Mouse (Mus musculus): Measurements from ENCODE around the gene Pold4.

DNA sequence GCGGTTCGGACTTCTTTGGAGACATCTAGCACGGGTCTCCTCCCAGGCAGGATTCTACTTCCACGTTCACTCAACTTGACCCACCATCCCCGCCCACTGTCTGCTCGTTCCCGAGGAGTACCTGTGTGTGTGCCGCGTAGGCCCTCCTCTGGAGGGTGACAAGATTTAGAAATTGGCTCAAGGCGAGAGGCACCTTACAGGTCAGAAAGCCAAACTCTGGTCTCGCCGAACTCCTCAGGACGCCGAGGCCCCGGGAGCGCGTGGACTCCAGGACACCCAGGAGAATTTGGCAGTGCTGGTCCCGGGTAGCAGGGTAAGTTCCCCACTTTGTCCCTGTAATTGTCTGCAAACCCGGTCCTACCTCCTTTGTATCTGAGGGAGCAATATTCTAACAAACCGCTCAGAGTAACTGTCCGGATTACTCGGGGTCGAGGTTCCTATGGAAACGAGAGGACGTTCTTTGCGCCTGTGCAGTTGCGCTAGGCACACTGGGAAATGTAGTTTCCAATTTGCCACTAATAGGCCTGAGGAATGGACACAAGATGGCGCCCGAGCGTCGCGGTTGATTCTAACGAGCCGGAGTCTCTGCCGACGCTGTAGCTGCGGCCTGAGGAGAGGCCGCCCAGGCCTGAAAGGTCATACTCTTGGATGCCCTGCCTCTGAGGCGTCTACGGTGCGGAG lies 25.7 kb downstream of the Pold4 start:
- TF ChIP-seq CTCF (IDR thresholded peaks at IDR 0.05; ENCODE audit: borderline replicate concordance, insufficient read depth, low read depth, low read length) (peak; percentile 96), POLR2A (IDR thresholded peaks at IDR 0.05; ENCODE audit: borderline replicate concordance, insufficient read depth, low read length) (0 out of 2 replicates have a peak, but pooled peaks have one; percentile 39)

Data from cerebellum, adult 2 months (tissue).